Mouse (Mus musculus) T-helper 1 cell (primary cell): ENCODE data around the gene Nfia.

ENCODE experiments used
- in situ Hi-C: fragments of 300-600 bp; cut with MboI, MseI; formaldehyde crosslinking; loops from one replicate; pipeline ENCODE4 v1.15.1; 2025; ENCODE audit warnings: high pct_unique_total_duplicates

Gene Nfia

GRCm38 (mm10) chr4:97782069-97782468 is 9.5 kb downstream of the Nfia start:
- in situ Hi-C loops = no loop called here

- in situ Hi-C loops = no loop called here
Observed at GRCm38 (mm10) chr4:97782497-97782896, 10.0 kb downstream of the Nfia start.

GRCm38 (mm10) chr4:97783073-97783879 is 10.7 kb downstream of the Nfia start:
- in situ Hi-C loops = no loop called here

GRCm38 (mm10) chr4:97784236-97784635 is 11.7 kb downstream of the Nfia start:
- in situ Hi-C loops = no loop called here

- in situ Hi-C loops = no loop called here
Observed at GRCm38 (mm10) chr4:97785547-97786271, 13.2 kb downstream of the Nfia start.

GRCm38 (mm10) chr4:97786571-97786970 is 14.0 kb downstream of the Nfia start:
- in situ Hi-C loops = no loop called here

GRCm38 (mm10) chr4:97787515-97787914 is 15.0 kb downstream of the Nfia start:
- in situ Hi-C loops = no loop called here

GRCm38 (mm10) chr4:97788537-97788936 is 16.0 kb downstream of the Nfia start:
- in situ Hi-C loops = no loop called here

- in situ Hi-C loops = no loop called here
Observed at GRCm38 (mm10) chr4:97793931-97794330, 21.4 kb downstream of the Nfia start.

- in situ Hi-C loops = no loop called here
Observed at GRCm38 (mm10) chr4:97794865-97795264, 22.3 kb downstream of the Nfia start.

GRCm38 (mm10) chr4:97795957-97796356 is 23.4 kb downstream of the Nfia start:
- in situ Hi-C loops = no loop called here

GRCm38 (mm10) chr4:97796505-97796904 is 24.0 kb downstream of the Nfia start:
- in situ Hi-C loops = no loop called here

GRCm38 (mm10) chr4:97803791-97804190 is 31.3 kb downstream of the Nfia start:
- in situ Hi-C loops = no loop called here

GRCm38 (mm10) chr4:97804638-97805037 is 32.1 kb downstream of the Nfia start:
- in situ Hi-C loops = no loop called here

- in situ Hi-C loops = no loop called here
Observed at GRCm38 (mm10) chr4:97805255-97805654, 32.7 kb downstream of the Nfia start.

GRCm38 (mm10) chr4:97805896-97806808 is 33.6 kb downstream of the Nfia start:
- in situ Hi-C loops = no loop called here

GRCm38 (mm10) chr4:97806924-97807323 is 34.4 kb downstream of the Nfia start:
- in situ Hi-C loops = no loop called here

- in situ Hi-C loops = no loop called here
Observed at GRCm38 (mm10) chr4:97808885-97809284, 36.4 kb downstream of the Nfia start.

- in situ Hi-C loops = loop anchor here (10.0 kb wide), 1 partner anchor 755 kb away; no protein-coding TSS in a partner anchor
Observed at GRCm38 (mm10) chr4:97809582-97810295, 37.2 kb downstream of the Nfia start.

GRCm38 (mm10) chr4:97810348-97810939 is 37.9 kb downstream of the Nfia start:
- in situ Hi-C loops = loop anchor here (10.0 kb wide), 1 partner anchor 756 kb away; no protein-coding TSS in a partner anchor

- in situ Hi-C loops = loop anchor here (10.0 kb wide), 1 partner anchor 758 kb away; no protein-coding TSS in a partner anchor
Observed at GRCm38 (mm10) chr4:97813035-97813434, 40.5 kb downstream of the Nfia start.
